Mouse (Mus musculus): ENCODE measurements around the gene Vwce. TPM values are rescaled to one million over a fixed set of nuclear protein-coding genes. Genes with fewer than 3 reads are reported as not detected.

Gene Vwce
- polyA plus RNA-seq, 1 experiment from 2014 or later = 3.0 TPM

DNA sequence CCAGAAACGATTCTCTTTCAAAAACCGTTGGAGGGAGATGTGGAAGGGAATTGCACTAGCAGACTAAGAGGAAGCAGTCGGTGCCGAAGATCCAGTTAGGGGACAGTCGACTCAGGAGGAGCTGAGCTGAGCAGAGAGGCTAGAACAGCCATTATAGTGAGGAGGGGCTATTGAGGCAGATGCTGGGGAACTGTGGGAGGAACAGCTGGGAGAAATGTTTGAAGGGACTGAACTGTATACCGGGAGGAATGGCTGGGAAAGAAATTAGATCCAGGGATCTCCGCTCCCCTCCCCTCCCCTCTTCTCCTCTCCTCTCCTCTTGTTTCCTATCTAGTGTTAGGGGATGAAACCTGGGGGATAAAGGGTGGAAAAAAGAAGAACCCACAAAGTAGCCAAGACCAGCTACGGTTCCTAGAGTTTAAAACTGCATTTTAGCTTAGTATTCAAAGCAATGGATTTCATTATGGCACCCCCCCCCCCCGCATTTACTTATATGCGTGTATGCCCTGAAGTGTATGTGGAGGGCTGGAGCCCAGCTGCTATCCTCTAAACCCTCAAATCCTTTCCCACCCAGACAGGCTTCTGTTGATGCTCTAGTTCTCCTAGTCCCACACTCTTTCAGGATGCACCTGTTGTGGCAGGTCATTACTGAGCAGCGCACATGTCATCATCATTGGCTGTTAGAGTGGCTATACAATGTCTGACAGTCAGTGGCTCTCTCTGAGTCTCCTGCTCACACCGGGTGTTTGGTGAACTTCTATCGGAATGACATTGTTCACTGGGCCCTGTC, 6.8 kb downstream of the Vwce start:
- 39% methylated on average over 13 of the region's 13 CpGs for WGBS
- H3K36me3 ChIP-seq (ENCODE audit: insufficient read depth, low read length) = no peaks in the 10 kb centered on the region
- no peak for TF ChIP-seq CTCF (IDR thresholded peaks at IDR 0.05; ENCODE audit: low read depth)
- H3K4me3 ChIP-seq (replicated peaks; ENCODE audit: low read depth, low read length) = no peak overlapping the region
- H3K27ac ChIP-seq = no peak overlapping the region
- H3K27me3 ChIP-seq (ENCODE audit: insufficient read depth, low read length) = no peaks in the 10 kb centered on the region
- no peak overlapping the region for H3K9ac ChIP-seq (ENCODE audit: low read depth, low read length)
- H3K9me3 ChIP-seq (replicated peaks; ENCODE audit: low read length) = no peaks in the 10 kb centered on the region
- no peaks in the 10 kb centered on the region for H3K4me1 ChIP-seq (replicated peaks; ENCODE audit: insufficient read depth, low read length)
- H3K4me2 ChIP-seq (ENCODE audit: low read length) = peak overlapping the region; percentile 29
- no peak; the same call in 1 of the 2 replicates for ATAC-seq (replicated peaks; ENCODE audit: low FRiP score, low read depth)
- peak; percentile 70 for DNase-seq (ENCODE audit: low spot score)

DNA sequence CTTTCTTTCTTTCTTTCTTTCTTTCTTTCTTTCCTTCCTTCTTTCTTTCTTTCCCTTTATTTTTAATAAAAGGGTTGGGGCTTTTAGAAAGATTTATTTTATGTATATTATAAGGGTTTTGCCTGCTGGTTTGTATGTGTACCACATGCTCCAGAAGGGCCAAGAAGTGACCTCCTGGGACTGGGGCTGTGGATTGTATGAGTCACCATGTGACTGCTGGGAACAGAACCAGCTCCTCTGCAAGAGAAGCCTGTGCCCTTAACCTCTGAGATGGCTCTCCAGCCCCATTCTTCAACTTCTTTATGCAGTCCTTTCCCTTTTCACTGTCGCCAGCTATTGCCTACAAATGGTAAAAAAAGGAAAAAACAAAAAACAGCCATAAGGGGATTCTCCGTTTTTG, 11.6 kb downstream of the Vwce start:
- no peak for ATAC-seq (replicated peaks; ENCODE audit: low FRiP score, low read depth)
- H3K4me2 ChIP-seq (ENCODE audit: low read length) = no peak overlapping the region
- no peaks in the 10 kb centered on the region for H3K36me3 ChIP-seq (ENCODE audit: insufficient read depth, low read length)
- no peak for DNase-seq (ENCODE audit: low spot score)
- no peaks in the 10 kb centered on the region for H3K27me3 ChIP-seq (ENCODE audit: insufficient read depth, low read length)
- TF ChIP-seq CTCF (IDR thresholded peaks at IDR 0.05; ENCODE audit: low read depth) = no peak
- no peaks in the 10 kb centered on the region for H3K4me1 ChIP-seq (replicated peaks; ENCODE audit: insufficient read depth, low read length)
- no peak overlapping the region for H3K9ac ChIP-seq (ENCODE audit: low read depth, low read length)
- no peak overlapping the region for H3K27ac ChIP-seq
- H3K4me3 ChIP-seq (replicated peaks; ENCODE audit: low read depth, low read length) = no peak overlapping the region
- H3K9me3 ChIP-seq (replicated peaks; ENCODE audit: low read length) = no peaks in the 10 kb centered on the region
- WGBS = 91% methylated on average over 2 of the region's 2 CpGs

DNA sequence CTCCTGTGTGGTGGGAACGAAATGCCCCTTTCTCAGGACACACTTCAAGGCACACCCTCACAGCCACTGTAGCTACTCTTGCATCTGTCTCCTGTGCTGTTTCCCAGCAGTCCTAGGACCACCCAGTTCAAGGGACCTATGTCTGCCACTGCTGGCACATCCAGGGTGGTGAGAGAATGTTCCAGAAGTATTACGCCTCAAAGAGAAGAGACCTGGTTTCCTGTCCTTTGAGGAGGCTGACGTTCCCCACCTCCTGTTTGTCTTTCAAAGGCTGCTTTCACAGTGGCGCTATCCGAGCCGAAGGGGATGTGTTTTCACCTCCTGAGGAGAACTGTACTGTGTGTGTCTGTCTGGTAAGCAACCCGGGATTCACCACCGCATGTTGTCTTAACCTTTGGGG, 14.1 kb downstream of the Vwce start:
- no peak overlapping the region for H3K9ac ChIP-seq (ENCODE audit: low read depth, low read length)
- DNase-seq (ENCODE audit: low spot score) (no peak), ATAC-seq (replicated peaks; ENCODE audit: low FRiP score, low read depth) (no peak)
- no peak overlapping the region for H3K4me2 ChIP-seq (ENCODE audit: low read length)
- no peaks in the 10 kb centered on the region for H3K9me3 ChIP-seq (replicated peaks; ENCODE audit: low read length)
- H3K4me3 ChIP-seq (replicated peaks; ENCODE audit: low read depth, low read length) = no peak overlapping the region
- no peaks in the 10 kb centered on the region for H3K27me3 ChIP-seq (ENCODE audit: insufficient read depth, low read length)
- no peaks in the 10 kb centered on the region for H3K4me1 ChIP-seq (replicated peaks; ENCODE audit: insufficient read depth, low read length)
- TF ChIP-seq CTCF (IDR thresholded peaks at IDR 0.05; ENCODE audit: low read depth) = no peak
- no peak overlapping the region for H3K27ac ChIP-seq
- WGBS = 58% methylated on average over 8 of the region's 8 CpGs
- no peaks in the 10 kb centered on the region for H3K36me3 ChIP-seq (ENCODE audit: insufficient read depth, low read length)

DNA sequence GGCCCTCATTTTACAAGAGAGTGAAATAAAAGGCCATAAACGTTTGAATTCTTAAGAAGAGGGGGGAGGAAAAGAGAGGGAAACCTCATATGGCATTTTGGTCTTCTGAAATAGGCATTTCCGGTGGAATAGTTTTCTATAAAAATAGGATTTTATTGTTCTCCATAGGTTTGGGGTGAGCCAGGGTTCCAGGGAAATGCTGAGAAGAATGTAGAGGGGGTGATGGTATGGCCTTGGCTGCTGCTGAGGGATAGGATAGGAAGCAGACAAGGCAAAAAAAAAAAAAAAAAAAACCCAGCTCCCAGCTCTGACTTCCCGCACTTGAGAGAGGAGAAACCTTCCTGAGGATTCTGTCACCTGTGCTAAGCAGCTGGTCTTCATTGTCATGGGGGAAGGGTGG, 22.0 kb downstream of the Vwce start:
- Histone ChIP-seq H3K27ac (no peak overlapping the region), H3K4me1 (replicated peaks; ENCODE audit: insufficient read depth, low read length) (no peaks in the 10 kb centered on the region), H3K4me3 (replicated peaks; ENCODE audit: low read depth, low read length) (no peak overlapping the region), H3K9ac (ENCODE audit: low read depth, low read length) (no peak overlapping the region), H3K27me3 (ENCODE audit: insufficient read depth, low read length) (no peaks in the 10 kb centered on the region), H3K4me2 (ENCODE audit: low read length) (no peak overlapping the region), H3K36me3 (ENCODE audit: insufficient read depth, low read length) (no peaks in the 10 kb centered on the region), H3K9me3 (replicated peaks; ENCODE audit: low read length) (no peaks in the 10 kb centered on the region)
- DNase-seq (ENCODE audit: low spot score) = peak; percentile 49
- ATAC-seq (replicated peaks; ENCODE audit: low FRiP score, low read depth) = no peak
- WGBS = 34% methylated on average over 3 of the region's 3 CpGs
- no peak for TF ChIP-seq CTCF (IDR thresholded peaks at IDR 0.05; ENCODE audit: low read depth)

DNA sequence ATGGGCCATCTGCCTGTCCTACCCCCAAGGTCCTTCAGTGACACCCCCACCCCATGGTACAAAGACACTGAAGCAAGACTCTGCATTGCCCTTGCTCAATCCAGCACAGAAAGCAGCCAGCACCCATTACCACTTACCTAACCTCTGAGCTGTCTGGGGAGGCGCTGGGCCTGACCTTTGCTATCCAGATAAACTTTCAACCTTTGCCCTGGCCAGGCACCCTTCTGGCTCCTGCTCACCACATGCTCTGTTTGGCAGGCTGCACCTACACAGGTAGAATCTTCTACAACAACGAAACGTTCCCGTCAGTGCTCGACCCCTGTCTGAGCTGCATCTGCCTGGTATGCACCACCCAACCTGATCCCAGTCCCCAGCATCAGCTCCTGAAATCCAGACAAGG, 23.7 kb downstream of the Vwce start:
- no peak for ATAC-seq (replicated peaks; ENCODE audit: low FRiP score, low read depth)
- no peak overlapping the region for H3K4me2 ChIP-seq (ENCODE audit: low read length)
- 86% methylated on average over 5 of the region's 5 CpGs for WGBS
- TF ChIP-seq CTCF (IDR thresholded peaks at IDR 0.05; ENCODE audit: low read depth) = no peak
- H3K27ac ChIP-seq = no peak overlapping the region
- H3K4me3 ChIP-seq (replicated peaks; ENCODE audit: low read depth, low read length) = no peak overlapping the region
- no peak for DNase-seq (ENCODE audit: low spot score)
- no peaks in the 10 kb centered on the region for H3K4me1 ChIP-seq (replicated peaks; ENCODE audit: insufficient read depth, low read length)
- no peaks in the 10 kb centered on the region for H3K36me3 ChIP-seq (ENCODE audit: insufficient read depth, low read length)
- no peaks in the 10 kb centered on the region for H3K9me3 ChIP-seq (replicated peaks; ENCODE audit: low read length)
- H3K9ac ChIP-seq (ENCODE audit: low read depth, low read length) = no peak overlapping the region
- no peaks in the 10 kb centered on the region for H3K27me3 ChIP-seq (ENCODE audit: insufficient read depth, low read length)

DNA sequence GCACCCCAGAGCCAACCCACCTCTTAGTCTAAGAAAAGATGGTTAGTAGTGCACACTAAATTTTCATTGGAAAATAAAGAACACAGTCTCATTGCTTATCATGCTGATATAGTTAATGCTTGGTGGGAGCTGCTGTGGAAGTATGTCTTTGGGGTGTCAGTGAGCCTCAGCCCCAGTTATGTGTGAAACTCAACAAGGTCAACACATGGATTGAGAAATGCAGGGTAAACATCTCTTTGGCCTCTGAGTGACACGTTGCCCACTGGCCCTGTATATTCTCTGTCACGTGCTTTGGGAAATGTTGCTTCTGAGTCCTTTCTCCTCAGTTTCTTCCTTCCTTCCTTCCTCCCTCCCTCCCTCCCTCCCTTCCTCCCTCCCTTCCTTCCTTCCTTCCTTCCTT, 24.4 kb downstream of the Vwce start:
- Histone ChIP-seq H3K27me3 (ENCODE audit: insufficient read depth, low read length) (no peaks in the 10 kb centered on the region), H3K9me3 (replicated peaks; ENCODE audit: low read length) (no peaks in the 10 kb centered on the region), H3K36me3 (ENCODE audit: insufficient read depth, low read length) (no peaks in the 10 kb centered on the region), H3K4me1 (replicated peaks; ENCODE audit: insufficient read depth, low read length) (no peaks in the 10 kb centered on the region), H3K9ac (ENCODE audit: low read depth, low read length) (no peak overlapping the region), H3K4me2 (ENCODE audit: low read length) (no peak overlapping the region), H3K4me3 (replicated peaks; ENCODE audit: low read depth, low read length) (no peak overlapping the region), H3K27ac (no peak overlapping the region)
- DNase-seq (ENCODE audit: low spot score) (no peak), ATAC-seq (replicated peaks; ENCODE audit: low FRiP score, low read depth) (no peak)
- 71% methylated on average over 2 of the region's 2 CpGs for WGBS
- TF ChIP-seq CTCF (IDR thresholded peaks at IDR 0.05; ENCODE audit: low read depth) = no peak

DNA sequence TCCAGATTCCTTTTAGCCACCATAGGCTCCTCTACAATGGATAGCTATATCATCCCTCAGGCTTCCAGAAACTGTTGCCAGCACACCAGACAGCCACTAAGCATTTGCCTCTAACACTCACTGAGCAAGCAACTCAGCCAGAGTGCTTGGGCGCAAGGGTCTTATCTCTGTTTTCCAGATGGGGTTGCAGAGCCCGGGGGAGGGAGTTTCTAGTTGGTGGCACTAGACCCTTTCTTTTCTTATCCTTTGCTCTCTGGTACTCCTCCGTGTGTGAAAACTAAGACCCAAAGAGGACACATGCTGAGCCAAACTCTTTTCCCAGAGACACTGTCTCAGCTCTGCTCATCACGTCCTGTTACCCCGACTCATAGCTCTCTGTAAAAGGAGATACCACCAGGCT, 27.4 kb downstream of the Vwce start:
- no peaks in the 10 kb centered on the region for H3K27me3 ChIP-seq (ENCODE audit: insufficient read depth, low read length)
- no peak overlapping the region for H3K4me2 ChIP-seq (ENCODE audit: low read length)
- H3K4me1 ChIP-seq (replicated peaks; ENCODE audit: insufficient read depth, low read length) = no peaks in the 10 kb centered on the region
- ATAC-seq (replicated peaks; ENCODE audit: low FRiP score, low read depth) (no peak), DNase-seq (ENCODE audit: low spot score) (no peak)
- WGBS = 77% methylated on average over 5 of the region's 5 CpGs
- no peaks in the 10 kb centered on the region for H3K9me3 ChIP-seq (replicated peaks; ENCODE audit: low read length)
- H3K4me3 ChIP-seq (replicated peaks; ENCODE audit: low read depth, low read length) = no peak overlapping the region
- H3K27ac ChIP-seq = no peak overlapping the region
- no peaks in the 10 kb centered on the region for H3K36me3 ChIP-seq (ENCODE audit: insufficient read depth, low read length)
- TF ChIP-seq CTCF (IDR thresholded peaks at IDR 0.05; ENCODE audit: low read depth) = no peak
- no peak overlapping the region for H3K9ac ChIP-seq (ENCODE audit: low read depth, low read length)
